Mouse (Mus musculus): ENCODE data around the gene 3110082I17Rik. TPM values are rescaled to one million over a fixed set of nuclear protein-coding genes. Genes with fewer than 3 reads are reported as not detected.

The 3110082I17Rik gene
- total RNA-seq, 2 experiments from 2014 or later, result 13.9 to 15.6 TPM

DNA sequence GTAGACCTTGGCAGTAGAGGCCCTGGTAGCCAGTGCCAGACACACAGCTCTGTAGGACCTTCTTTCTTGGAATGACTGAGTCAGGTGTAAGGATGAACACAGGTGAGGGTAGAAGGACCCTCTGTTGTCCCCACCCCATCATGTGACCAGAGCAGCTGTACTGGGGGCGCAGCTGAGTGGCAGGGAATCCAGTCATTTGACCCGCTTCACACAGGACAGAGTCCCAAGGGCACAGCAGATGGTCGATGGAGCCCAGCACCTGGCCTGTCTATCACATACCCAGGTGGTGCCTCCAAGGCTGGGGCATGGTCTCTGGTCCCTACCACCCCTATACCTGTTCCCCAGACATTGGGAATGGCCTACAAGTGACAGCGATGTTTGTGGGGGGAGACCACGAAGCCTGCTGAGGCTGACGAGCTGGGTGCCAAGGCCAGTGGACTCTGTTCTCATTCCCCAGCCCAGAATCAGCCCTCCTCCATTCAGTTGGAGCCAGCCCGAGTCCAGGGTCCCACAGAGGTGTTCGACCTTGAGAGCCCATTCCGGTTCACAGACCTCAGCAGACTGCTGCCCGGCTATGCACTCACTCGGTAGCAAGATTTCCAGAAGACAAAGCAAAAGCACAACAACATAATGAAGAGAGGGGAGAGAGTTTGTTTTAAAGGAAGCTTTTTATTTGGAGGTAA lies 91.5 kb downstream of the 3110082I17Rik start:
- intact Hi-C loops (cut with DNase I), result no loop called here
- DNase-seq (ENCODE audit: low spot score in 2 of 2), result no peak

DNA sequence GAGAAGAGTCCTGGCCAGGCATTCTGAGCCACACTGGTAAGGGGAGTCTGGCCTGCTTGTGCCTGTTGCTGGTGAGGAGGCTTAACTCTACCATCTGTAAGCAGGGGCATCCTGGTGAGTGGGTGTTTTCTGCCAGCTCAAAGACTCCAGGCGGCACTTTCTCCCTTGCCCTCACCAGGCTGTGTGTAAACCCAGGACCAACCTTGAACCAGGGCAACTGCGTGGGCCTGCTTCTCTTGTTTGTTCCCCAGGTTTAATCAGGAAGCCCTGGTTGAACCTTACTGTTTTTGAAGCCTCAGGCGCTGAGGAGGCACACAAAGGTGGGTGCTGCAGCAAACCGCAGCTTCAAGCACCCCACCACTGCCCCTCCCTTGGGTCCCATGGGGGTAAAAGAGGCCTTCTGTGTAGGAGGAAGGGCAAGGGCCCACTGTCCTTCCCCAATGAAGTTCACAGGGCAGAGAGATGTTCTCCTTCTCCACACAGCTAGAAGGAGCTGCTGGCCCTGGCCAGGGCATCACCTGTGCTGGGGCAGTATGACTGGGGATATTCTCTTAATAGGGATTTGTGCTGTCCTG lies 92.4 kb downstream of the 3110082I17Rik start:
- DNase-seq (ENCODE audit: low spot score in 2 of 2), result no peak
- intact Hi-C loops (cut with DNase I), result no loop called here

- no peak for DNase-seq (ENCODE audit: low spot score in 2 of 2)
- intact Hi-C loops (cut with DNase I), result no loop called here
Observed at GRCm38 (mm10) chr5:139366484-139366883, 93.8 kb downstream of the 3110082I17Rik start.

DNA sequence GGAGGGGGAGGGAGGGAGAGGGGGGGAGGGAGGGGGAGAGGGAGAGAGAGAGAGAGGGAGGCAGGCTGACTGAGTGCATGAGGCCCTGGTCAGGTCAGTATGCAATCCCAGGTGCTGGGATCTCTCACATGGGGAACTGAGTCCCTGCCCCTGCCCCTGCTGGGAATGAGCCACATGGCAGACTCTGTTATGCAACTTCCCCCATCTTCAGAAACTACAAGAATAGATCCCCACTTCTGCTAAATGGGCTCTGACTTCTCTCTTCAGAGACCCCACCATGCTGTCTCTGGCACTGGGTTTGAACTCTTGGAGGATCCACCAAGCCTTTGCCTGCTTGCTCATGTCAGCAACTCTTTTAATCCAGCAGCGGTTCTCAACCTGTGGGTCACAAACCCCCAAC lies 94.5 kb downstream of the 3110082I17Rik start:
- intact Hi-C loops (cut with DNase I), result loop anchor here (2.0 kb wide), 1 partner anchor 103 kb away; no protein-coding TSS in a partner anchor
- DNase-seq (ENCODE audit: low spot score in 2 of 2), result peak in 1 of 2 experiments; percentile 57

DNA sequence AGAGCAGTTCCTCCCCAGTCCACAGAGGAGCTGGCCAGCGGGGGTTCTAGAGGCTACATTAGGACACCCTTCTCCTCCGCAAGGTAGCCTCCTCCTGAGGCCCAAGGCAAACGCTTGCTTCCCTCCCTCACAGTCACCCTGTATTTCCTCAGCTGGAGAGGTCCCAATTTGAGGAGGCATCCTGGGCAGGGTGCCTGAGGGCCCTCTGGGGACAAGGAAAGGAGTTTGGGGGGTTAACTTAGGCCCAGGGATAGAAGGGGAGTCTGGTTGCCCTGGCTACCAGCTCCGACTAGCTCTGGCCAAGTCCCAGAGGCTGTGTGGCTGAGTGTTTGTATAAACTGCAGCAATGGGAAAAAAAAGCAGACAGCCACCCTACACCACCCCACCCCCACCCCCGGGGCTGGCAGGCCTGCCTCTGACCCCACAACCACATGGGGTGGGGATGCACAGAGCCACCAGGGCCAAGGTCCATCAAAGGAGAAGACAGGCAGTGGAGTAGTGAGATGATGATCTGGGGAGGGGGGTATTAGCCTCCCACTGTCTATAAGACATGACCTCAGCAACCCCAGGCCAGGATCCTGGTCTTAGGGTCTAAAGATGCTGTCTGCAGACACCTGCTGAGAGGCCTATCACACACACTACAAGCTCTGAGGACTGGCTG lies 95.3 kb downstream of the 3110082I17Rik start:
- intact Hi-C loops (cut with DNase I), result loop anchor here (1.0 to 2.0 kb wide), 2 partner anchors 33 to 104 kb away; no protein-coding TSS in a partner anchor
- no peak for DNase-seq (ENCODE audit: low spot score in 2 of 2)

DNA sequence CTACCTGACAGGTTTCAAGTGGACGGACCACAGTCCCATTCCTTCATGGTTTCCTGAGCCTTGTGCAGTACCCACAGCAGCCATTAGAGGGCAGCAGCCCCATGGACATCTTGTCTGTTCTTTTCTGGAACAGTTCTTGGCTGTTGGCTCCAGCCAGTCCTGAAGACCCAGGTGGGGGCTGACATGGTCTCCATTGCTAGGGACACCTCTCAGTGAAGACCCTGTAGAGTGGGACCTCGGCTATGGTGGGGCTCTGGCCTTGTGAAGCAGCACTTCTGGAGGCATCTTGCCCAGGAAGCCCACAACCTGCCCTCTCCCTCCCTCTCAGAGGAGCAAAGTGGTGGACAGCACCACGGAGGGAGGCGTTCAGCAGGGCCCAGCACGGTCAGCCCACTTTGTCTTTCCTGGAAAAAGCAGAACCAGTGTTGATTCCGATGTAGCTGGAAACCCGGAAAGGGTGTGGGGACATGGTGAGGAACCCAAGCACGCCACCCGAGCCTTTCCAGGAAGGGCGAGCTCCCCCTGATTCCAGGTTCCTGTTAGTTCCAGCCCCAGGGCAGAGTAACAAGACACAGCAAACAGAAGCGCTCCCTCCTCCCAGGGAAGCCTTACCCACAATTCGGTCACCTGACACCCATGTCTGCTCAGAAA lies 95.9 kb downstream of the 3110082I17Rik start:
- intact Hi-C loops (cut with DNase I), result loop anchor here (1.0 to 2.0 kb wide), 2 partner anchors 34 to 104 kb away; no protein-coding TSS in a partner anchor
- peak; percentile 87 to 92 for DNase-seq (ENCODE audit: low spot score in 2 of 2)

DNA sequence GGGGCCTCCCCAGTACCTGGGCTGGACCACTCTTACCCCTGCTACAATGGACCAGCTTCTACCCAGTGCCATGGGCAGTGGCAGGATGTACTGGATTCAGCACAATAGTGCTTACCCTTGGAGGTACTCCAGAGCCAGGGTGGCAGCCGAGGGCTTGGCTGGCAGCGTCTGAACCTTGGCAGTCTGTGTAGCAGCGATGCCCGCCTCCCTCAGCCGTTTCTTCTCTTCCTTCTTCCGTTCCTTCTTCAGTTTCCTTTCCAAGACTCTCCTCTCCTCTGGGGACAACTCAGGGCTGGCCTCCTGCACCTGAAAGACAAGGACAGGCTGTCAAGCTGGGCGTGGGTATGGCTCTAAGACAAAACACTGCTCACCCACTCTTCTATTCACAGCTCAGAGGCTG lies 96.5 kb downstream of the 3110082I17Rik start:
- no peak for DNase-seq (ENCODE audit: low spot score in 2 of 2)
- intact Hi-C loops (cut with DNase I), result loop anchor here (1.0 to 2.0 kb wide), 2 partner anchors 34 to 105 kb away; no protein-coding TSS in a partner anchor

DNA sequence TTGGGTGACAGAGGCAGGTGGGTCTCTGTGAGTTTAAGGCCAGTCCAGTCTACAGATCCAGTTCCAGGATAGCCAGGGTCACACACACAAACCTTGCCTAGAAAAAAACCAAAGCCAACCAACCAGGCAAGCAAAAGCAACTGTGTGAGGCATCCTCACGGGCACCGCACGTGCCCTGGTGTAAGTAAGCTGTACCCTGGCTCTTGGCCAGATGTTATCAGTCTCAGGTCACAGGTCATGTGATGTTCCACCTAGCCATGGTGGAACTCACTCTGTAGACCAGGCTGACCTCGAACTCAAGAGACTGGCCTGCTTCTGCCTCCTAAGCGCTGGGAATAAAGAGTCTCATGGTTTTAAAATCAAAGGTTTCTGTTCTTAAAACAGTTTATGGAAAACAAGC lies 101.1 kb downstream of the 3110082I17Rik start:
- intact Hi-C loops (cut with DNase I), result loop anchor here (10.0 kb wide), 1 partner anchor 306 kb away; no protein-coding TSS in a partner anchor
- no peak for DNase-seq (ENCODE audit: low spot score in 2 of 2)

DNA sequence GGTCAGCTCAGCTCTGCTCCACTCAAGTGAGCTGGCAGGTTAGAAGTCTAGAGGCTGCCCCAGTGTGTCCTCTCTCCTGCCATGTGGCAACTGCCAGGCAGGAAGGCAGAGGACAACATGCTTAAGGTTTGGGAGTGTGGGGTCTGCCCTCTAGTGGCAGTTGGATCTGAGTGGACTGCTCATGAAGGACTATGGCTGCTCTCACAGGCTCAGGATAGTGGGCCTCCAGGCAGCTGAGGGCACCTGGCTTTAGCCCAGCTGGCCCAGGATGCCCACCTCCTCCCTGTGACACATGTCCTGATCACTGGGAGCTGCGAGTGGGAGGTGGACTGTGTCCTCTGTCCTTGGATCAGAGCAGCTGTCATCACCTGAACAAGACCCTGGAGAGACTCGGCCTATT lies 101.7 kb downstream of the 3110082I17Rik start:
- intact Hi-C loops (cut with DNase I), result loop anchor here (10.0 kb wide), 1 partner anchor 306 kb away; no protein-coding TSS in a partner anchor
- peak in 1 of 2 experiments; percentile 49 for DNase-seq (ENCODE audit: low spot score in 2 of 2)

DNA sequence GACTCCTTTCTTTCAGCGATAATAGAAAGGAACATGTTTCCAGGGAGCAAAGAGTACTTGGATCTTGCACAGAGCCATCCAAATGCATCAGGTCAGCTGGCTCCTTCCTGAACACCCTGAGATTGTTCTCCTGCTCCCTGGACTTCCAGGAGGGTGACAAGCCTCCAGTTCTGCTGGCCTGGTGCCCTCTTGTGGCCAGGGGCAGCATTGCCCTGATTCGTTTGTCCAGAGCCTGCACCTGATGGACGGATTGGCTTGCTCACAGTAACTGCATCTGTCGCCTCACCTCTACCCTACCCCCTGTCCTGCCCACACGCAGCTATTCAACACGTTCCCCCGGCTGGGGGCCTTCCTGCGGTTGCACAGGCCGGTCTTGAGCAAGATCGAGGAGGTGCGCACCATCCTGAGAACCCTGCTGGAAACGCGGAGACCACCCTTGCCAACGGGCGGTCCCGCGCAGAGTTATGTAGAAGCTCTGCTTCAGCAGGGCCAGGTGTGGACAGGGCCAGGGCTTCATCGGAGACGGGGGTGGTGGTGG lies 105.0 kb downstream of the 3110082I17Rik start:
- intact Hi-C loops (cut with DNase I), result loop anchor here (2.0 to 10.0 kb wide), 2 partner anchors 25 to 309 kb away; no protein-coding TSS in a partner anchor
- peak; percentile 79 to 87 for DNase-seq (ENCODE audit: low spot score in 2 of 2)

DNA sequence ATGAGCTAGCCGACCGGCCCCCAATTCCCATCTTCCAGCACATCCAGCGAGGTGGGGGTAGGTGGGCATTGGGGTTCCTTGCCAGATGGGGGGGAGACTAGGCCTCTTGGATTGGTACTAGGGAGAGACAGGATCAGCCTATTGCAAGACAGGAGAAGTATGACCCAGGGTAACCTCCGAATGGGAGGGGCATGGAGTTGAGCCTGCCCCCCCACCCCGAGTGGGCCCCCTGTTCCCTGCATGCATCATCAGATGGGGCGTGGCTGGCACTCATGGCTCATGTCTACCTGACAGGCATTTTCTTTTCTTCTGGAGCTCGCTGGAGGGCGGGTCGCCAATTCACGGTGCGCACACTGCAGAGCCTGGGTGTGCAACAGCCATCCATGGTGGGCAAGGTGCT lies 106.4 kb downstream of the 3110082I17Rik start:
- DNase-seq (ENCODE audit: low spot score in 2 of 2), result no peak
- intact Hi-C loops (cut with DNase I), result loop anchor here (2.0 to 10.0 kb wide), 2 partner anchors 23 to 311 kb away; no protein-coding TSS in a partner anchor

DNA sequence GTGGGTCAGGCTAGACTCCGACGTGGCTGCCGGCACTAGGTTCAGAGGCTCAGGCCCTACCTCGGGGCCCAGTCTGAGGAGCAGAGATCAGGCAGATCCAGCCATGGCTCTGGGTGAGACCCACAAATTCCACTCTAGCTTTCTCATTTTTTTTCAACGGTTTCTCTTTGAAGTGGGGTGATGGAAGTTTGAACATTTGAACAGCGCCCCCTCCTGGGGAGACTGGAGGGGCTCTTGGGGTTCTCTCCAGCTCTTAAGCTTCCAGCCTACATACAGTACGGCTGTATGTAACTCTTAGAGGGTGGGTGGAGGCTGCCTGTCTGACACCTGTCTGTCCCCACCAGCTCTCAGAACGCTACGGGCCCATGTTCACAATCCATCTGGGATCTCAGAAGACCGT lies 106.8 kb downstream of the 3110082I17Rik start:
- DNase-seq (ENCODE audit: low spot score in 2 of 2), result no peak
- intact Hi-C loops (cut with DNase I), result loop anchor here (10.0 kb wide), 1 partner anchor 311 kb away; no protein-coding TSS in a partner anchor

- no peak for DNase-seq (ENCODE audit: low spot score in 2 of 2)
- intact Hi-C loops (cut with DNase I), result loop anchor here (10.0 kb wide), 1 partner anchor 312 kb away; no protein-coding TSS in a partner anchor
Observed at GRCm38 (mm10) chr5:139352317-139352716, 108.0 kb downstream of the 3110082I17Rik start, which contains the start of gene Cyp2w1. Gene Cyp2w1, plus strand, starts transcription at chr5:139352617.

GRCm38 (mm10) chr5:139351628-139352027 lies 108.7 kb downstream of the 3110082I17Rik start:
- intact Hi-C loops (cut with DNase I), result loop anchor here (10.0 kb wide), 1 partner anchor 313 kb away; no protein-coding TSS in a partner anchor
- no peak for DNase-seq (ENCODE audit: low spot score in 2 of 2)

- intact Hi-C loops (cut with DNase I), result loop anchor here (10.0 kb wide), 1 partner anchor 314 kb away; no protein-coding TSS in a partner anchor
- DNase-seq (ENCODE audit: low spot score in 2 of 2), result no peak
Observed at GRCm38 (mm10) chr5:139351134-139351533, 109.2 kb downstream of the 3110082I17Rik start, which contains the start of gene Cox19. Gene Cox19, minus strand, starts transcription at chr5:139351418.

DNA sequence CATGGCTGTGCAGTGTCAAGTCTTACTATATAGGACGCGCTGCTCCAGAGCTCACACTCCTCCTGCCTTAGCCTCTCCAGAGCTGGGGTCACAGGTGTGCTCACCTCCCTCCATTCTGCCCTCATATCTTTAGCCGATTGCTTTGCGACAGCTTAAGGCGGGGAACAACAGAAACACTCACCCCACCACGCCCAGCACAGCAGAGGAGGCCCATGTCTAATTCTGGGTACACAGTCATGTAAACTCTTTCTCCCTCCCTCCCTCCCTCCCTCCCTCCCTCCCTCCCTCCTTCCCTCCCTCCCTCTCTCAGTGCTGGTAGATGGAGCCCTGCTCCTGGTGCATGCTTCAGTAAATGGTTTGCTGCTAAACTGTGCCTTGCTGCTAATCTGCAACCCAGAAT lies 110.6 kb downstream of the 3110082I17Rik start:
- intact Hi-C loops (cut with DNase I), result loop anchor here (10.0 kb wide), 2 partner anchors 315 to 405 kb away; no protein-coding TSS in a partner anchor
- no peak for DNase-seq (ENCODE audit: low spot score in 2 of 2)

- intact Hi-C loops (cut with DNase I), result loop anchor here (10.0 kb wide), 1 partner anchor 408 kb away; no protein-coding TSS in a partner anchor
- DNase-seq (ENCODE audit: low spot score in 2 of 2), result no peak
Observed at GRCm38 (mm10) chr5:139347225-139347624, 113.1 kb downstream of the 3110082I17Rik start.

- intact Hi-C loops (cut with DNase I), result loop anchor here (10.0 kb wide), 1 partner anchor 409 kb away; no protein-coding TSS in a partner anchor
- no peak for DNase-seq (ENCODE audit: low spot score in 2 of 2)
Observed at GRCm38 (mm10) chr5:139345364-139345714, 115.0 kb downstream of the 3110082I17Rik start.

Data from left cerebral cortex, postnatal 25 days (tissue).